Mouse (Mus musculus) embryonic fibroblast, embryonic 13.5 days (primary cell): ENCODE measurements around the gene Cntnap2.

ENCODE experiments used
- CTCF ChIP-seq: IDR thresholded peaks from 2 replicates; pipeline ENCODE4 v1.5.1; 2011; ENCODE audit warnings: mild to moderate bottlenecking, control low read depth, low read length, moderate library complexity, borderline replicate concordance; ENCODE audit not compliant: insufficient read depth
- POLR2A ChIP-seq: IDR thresholded peaks from 2 replicates; pipeline ENCODE4 v1.6.1; 2011; ENCODE audit warnings: low read depth, mild to moderate bottlenecking, control low read depth, low read length, moderate library complexity

DNA sequence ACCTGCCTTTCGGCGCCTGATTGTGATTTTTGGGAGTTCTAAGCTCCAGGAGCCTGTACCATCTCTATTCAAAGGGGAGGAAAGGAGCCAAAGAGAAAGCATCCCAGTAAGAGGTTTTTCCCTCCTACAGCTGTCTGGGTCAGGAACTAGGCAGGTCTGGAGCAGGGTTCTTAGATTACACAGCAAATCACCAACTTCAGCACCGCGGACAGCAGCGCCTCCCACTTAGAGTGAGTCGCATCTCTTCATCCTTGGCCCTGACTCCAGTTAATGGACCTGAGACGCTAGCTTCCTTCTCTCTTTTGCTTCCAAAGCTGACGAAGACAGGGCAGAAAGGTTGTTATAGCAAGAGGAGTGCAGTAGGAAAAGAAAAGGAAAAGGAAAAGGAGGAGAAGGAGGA is at the start of gene Cntnap2:
- no peak for TF ChIP-seq POLR2A
- TF ChIP-seq CTCF: no peak
